Mouse (Mus musculus) layer of hippocampus, adult 8-10 months (tissue): ENCODE data around the gene Crocc. TPM values are rescaled to one million over a fixed set of nuclear protein-coding genes. Genes with fewer than 3 reads are reported as not detected.

Experiments used
- DNase-seq, 2 experiments: peaks; one replicate each; pipeline ENCODE4 v3.0.0; 2022; ENCODE audit warnings: low spot score in 2 of 2
- total RNA-seq, 4 experiments: library from RNA; stranded (reverse); gene quantifications; 2 replicates each; pipeline ENCODE4 v1.2.4; 2022

Crocc gene
- total RNA-seq, 4 experiments from 2014 or later: 67.9 to 92.0 (median 76.6) TPM

- no peak for DNase-seq
Observed at GRCm38 (mm10) chr4:141067516-141068046, 7.2 kb upstream of the Crocc start.

GRCm38 (mm10) chr4:141066709-141067515, 6.6 kb upstream of the Crocc start:
- no peak for DNase-seq

GRCm38 (mm10) chr4:141065123-141065522, 4.8 kb upstream of the Crocc start:
- peak; percentile 76 to 84 for DNase-seq

- DNase-seq: no peak
Observed at GRCm38 (mm10) chr4:141064104-141064659, 3.8 kb upstream of the Crocc start.

GRCm38 (mm10) chr4:141059616-141060425, 529 bp downstream of the Crocc start:
- no peak for DNase-seq

- no peak for DNase-seq
Observed at GRCm38 (mm10) chr4:141058835-141059234, 1.5 kb downstream of the Crocc start.

GRCm38 (mm10) chr4:141056970-141057369, 3.4 kb downstream of the Crocc start:
- DNase-seq: no peak

- peak; percentile 78 to 79 for DNase-seq
Observed at GRCm38 (mm10) chr4:141053568-141054161, 6.7 kb downstream of the Crocc start.

- DNase-seq: no peak
Observed at GRCm38 (mm10) chr4:141053138-141053537, 7.2 kb downstream of the Crocc start.

- DNase-seq: no peak
Observed at GRCm38 (mm10) chr4:141052442-141052841, 7.9 kb downstream of the Crocc start.

GRCm38 (mm10) chr4:141049476-141049835, 10.9 kb downstream of the Crocc start:
- peak in 1 of 2 experiments; percentile 61 for DNase-seq

- no peak for DNase-seq
Observed at GRCm38 (mm10) chr4:141048810-141049475, 11.4 kb downstream of the Crocc start.

- DNase-seq: no peak
Observed at GRCm38 (mm10) chr4:141044816-141045215, 15.5 kb downstream of the Crocc start.

GRCm38 (mm10) chr4:141041117-141041516, 19.2 kb downstream of the Crocc start:
- DNase-seq: no peak

- no peak for DNase-seq
Observed at GRCm38 (mm10) chr4:141033606-141034549, 26.5 kb downstream of the Crocc start.

GRCm38 (mm10) chr4:141031733-141032132, 28.6 kb downstream of the Crocc start:
- peak; percentile 72 to 81 for DNase-seq

GRCm38 (mm10) chr4:141030541-141031206, 29.7 kb downstream of the Crocc start:
- no peak for DNase-seq

- DNase-seq: no peak
Observed at GRCm38 (mm10) chr4:141024992-141025391, 35.4 kb downstream of the Crocc start.

GRCm38 (mm10) chr4:141024052-141024451, 36.3 kb downstream of the Crocc start:
- no peak for DNase-seq
